Mouse (Mus musculus) MEL (cell line): Measurements from ENCODE around the gene Zfand6. TPM values are rescaled to one million over a fixed set of nuclear protein-coding genes. Genes with fewer than 3 reads are reported as not detected.

Experiments used
- DNase-seq: peaks from one replicate; pipeline ENCODE4 v3.0.0; 2011; ENCODE audit warnings: low read depth, low spot score
- H3K27ac ChIP-seq: 2 replicates; pipeline ENCODE4 v1.5.1; 2012; ENCODE audit warnings: low read depth, mild to moderate bottlenecking, control low read depth, low read length, moderate library complexity; ENCODE audit not compliant: control insufficient read depth
- H3K27me3 ChIP-seq, 2 experiments: fragments of 150-350 bp in 1 of 2; sonication (generic) in 1 of 2; 2 replicates each; pipeline ENCODE4 v1.6.1; 2012; ENCODE audit warnings: low read length in 2 of 2, mild to moderate bottlenecking in 2 of 2, improper control_type of control experiment in 1 of 2, moderate library complexity in 1 of 2; ENCODE audit not compliant: insufficient read depth in 2 of 2, control insufficient read depth in 1 of 2
- H3K36me3 ChIP-seq, 2 experiments: 2 replicates each; pipeline ENCODE4 v1.6.1; 2012 to 2014; ENCODE audit warnings: low read length in 2 of 2, improper control_type of control experiment in 1 of 2, inconsistent platforms in 1 of 2, mild to moderate bottlenecking in 1 of 2; ENCODE audit not compliant: insufficient read depth in 2 of 2, control insufficient read depth in 1 of 2
- H3K4me1 ChIP-seq, 2 experiments: fragments of 150-350 bp in 1 of 2; sonication (generic) in 1 of 2; 2 replicates each; pipeline ENCODE4 v1.6.1; 2012; ENCODE audit warnings: low read length in 2 of 2, improper control_type of control experiment in 1 of 2, mild to moderate bottlenecking in 1 of 2; ENCODE audit not compliant: insufficient read depth in 2 of 2, control insufficient read depth in 1 of 2
- H3K4me3 ChIP-seq, 2 experiments: fragments of 150-350 bp in 1 of 2; sonication (generic) in 1 of 2; 2 replicates each; pipeline ENCODE4 v1.5.1; 2012; ENCODE audit warnings: low read depth in 2 of 2, low read length in 2 of 2, mild to moderate bottlenecking in 2 of 2, moderate library complexity in 2 of 2, control low read depth in 1 of 2, improper control_type of control experiment in 1 of 2; ENCODE audit not compliant: control insufficient read depth in 1 of 2, insufficient read depth in 1 of 2
- H3K79me2 ChIP-seq: 2 replicates; pipeline ENCODE4 v1.6.1; 2012; ENCODE audit warnings: mild to moderate bottlenecking, low read length, moderate library complexity; ENCODE audit not compliant: control insufficient read depth, poor library complexity, insufficient read depth
- H3K9ac ChIP-seq: 2 replicates; pipeline ENCODE4 v1.6.1; 2012; ENCODE audit warnings: low read depth, mild to moderate bottlenecking, control low read depth, low read length, moderate library complexity; ENCODE audit not compliant: control insufficient read depth, poor library complexity, severe bottlenecking
- H3K9me3 ChIP-seq: fragments of 150-350 bp; sonication (generic); replicated peaks from 2 replicates; pipeline ENCODE4 v1.6.1; 2012; ENCODE audit warnings: mild to moderate bottlenecking, low read length, improper control_type of control experiment, moderate library complexity; ENCODE audit not compliant: insufficient read depth
- BHLHE40 ChIP-seq: IDR thresholded peaks from 2 replicates; pipeline ENCODE4 v1.6.1; 2012; ENCODE audit warnings: low read depth, mild to moderate bottlenecking, inconsistent platforms, low read length, improper control_type of control experiment, borderline replicate concordance
- CHD1 ChIP-seq: IDR thresholded peaks from 2 replicates; pipeline ENCODE4 v1.6.1; 2012; ENCODE audit warnings: low read depth, mild to moderate bottlenecking, inconsistent platforms, low read length, improper control_type of control experiment
- CHD2 ChIP-seq: IDR thresholded peaks from 2 replicates; pipeline ENCODE4 v1.6.1; 2011; ENCODE audit warnings: low read length, improper control_type of control experiment
- CTCF ChIP-seq, 3 experiments: IDR thresholded peaks in 2 of 3; conservative IDR thresholded peaks in 1 of 3; 2 replicates each; pipeline ENCODE4 v1.5.1; 2011 to 2012; ENCODE audit warnings: low read length in 3 of 3, low read depth in 2 of 3, mild to moderate bottlenecking in 2 of 3, improper control_type of control experiment in 1 of 3, inconsistent platforms in 1 of 3, mixed read lengths in 1 of 3, moderate library complexity in 1 of 3; ENCODE audit not compliant: control insufficient read depth in 1 of 3, insufficient read depth in 1 of 3, poor library complexity in 1 of 3, severe bottlenecking in 1 of 3
- ELF1 ChIP-seq: IDR thresholded peaks from 2 replicates; pipeline ENCODE4 v1.6.1; 2014; ENCODE audit warnings: low read depth, mild to moderate bottlenecking, inconsistent platforms, low read length, improper control_type of control experiment, moderate library complexity
- GABPA ChIP-seq: IDR thresholded peaks from 2 replicates; pipeline ENCODE4 v1.6.1; 2012; ENCODE audit warnings: low read depth, mild to moderate bottlenecking, inconsistent platforms, low read length, improper control_type of control experiment, moderate library complexity
- GATA1 ChIP-seq: IDR thresholded peaks from 2 replicates; pipeline ENCODE4 v1.6.1; 2011; ENCODE audit warnings: low read depth, low read length, improper control_type of control experiment
- JUND ChIP-seq: IDR thresholded peaks from 2 replicates; pipeline ENCODE4 v1.6.1; 2011; ENCODE audit warnings: low read depth, mild to moderate bottlenecking, improper control_type of control experiment, low read length
- MAFK ChIP-seq: IDR thresholded peaks from 2 replicates; pipeline ENCODE4 v1.6.1; 2011; ENCODE audit warnings: low read depth, mild to moderate bottlenecking, low read length, improper control_type of control experiment, borderline replicate concordance
- MEF2A ChIP-seq: IDR thresholded peaks from 2 replicates; pipeline ENCODE4 v1.6.1; 2014; ENCODE audit warnings: low read depth, mild to moderate bottlenecking, inconsistent platforms, low read length, improper control_type of control experiment; ENCODE audit not compliant: poor library complexity, insufficient replicate concordance, severe bottlenecking; ENCODE audit errors: extremely low read depth
- MXI1 ChIP-seq: IDR thresholded peaks from 2 replicates; pipeline ENCODE4 v1.6.1; 2011; ENCODE audit warnings: mild to moderate bottlenecking, low read depth, low read length, improper control_type of control experiment
- MYC ChIP-seq: IDR thresholded peaks from 2 replicates; pipeline ENCODE4 v1.6.1; 2011; ENCODE audit warnings: low read depth, mild to moderate bottlenecking, low read length, improper control_type of control experiment, moderate library complexity
- NRF1 ChIP-seq: IDR thresholded peaks from 2 replicates; pipeline ENCODE4 v1.6.1; 2014; ENCODE audit warnings: low read depth, mild to moderate bottlenecking, inconsistent platforms, low read length, improper control_type of control experiment, moderate library complexity; ENCODE audit not compliant: poor library complexity, insufficient read depth, severe bottlenecking
- POLR2AphosphoS2 ChIP-seq: IDR thresholded peaks from 2 replicates; pipeline ENCODE4 v1.6.1; 2011; ENCODE audit warnings: low read length, improper control_type of control experiment
- SIN3A ChIP-seq: IDR thresholded peaks from 2 replicates; pipeline ENCODE4 v1.6.1; 2012; ENCODE audit warnings: low read length, improper control_type of control experiment, inconsistent platforms
- SMC3 ChIP-seq: IDR thresholded peaks from 2 replicates; pipeline ENCODE4 v1.6.1; 2011; ENCODE audit warnings: low read depth, low read length, improper control_type of control experiment
- TAL1 ChIP-seq: IDR thresholded peaks from 2 replicates; pipeline ENCODE4 v1.6.1; 2012; ENCODE audit warnings: mild to moderate bottlenecking, inconsistent platforms, low read length, moderate library complexity, mixed read lengths
- UBTF ChIP-seq: IDR thresholded peaks from 2 replicates; pipeline ENCODE4 v1.6.1; 2012; ENCODE audit warnings: low read depth, mild to moderate bottlenecking, inconsistent platforms, low read length, improper control_type of control experiment, moderate library complexity, borderline replicate concordance; ENCODE audit not compliant: insufficient read depth
- USF1 ChIP-seq: IDR thresholded peaks from 2 replicates; pipeline ENCODE4 v1.6.1; 2014; ENCODE audit warnings: low read depth, mild to moderate bottlenecking, inconsistent platforms, low read length, improper control_type of control experiment, moderate library complexity
- USF2 ChIP-seq, 2 experiments: IDR thresholded peaks; 2 replicates each; pipeline ENCODE4 v1.6.1; 2011 to 2012; ENCODE audit warnings: improper control_type of control experiment in 2 of 2, low read length in 2 of 2, borderline replicate concordance in 1 of 2, inconsistent platforms in 1 of 2, low read depth in 1 of 2, mild to moderate bottlenecking in 1 of 2; ENCODE audit not compliant: insufficient read depth in 1 of 2
- ZC3H11A ChIP-seq: IDR thresholded peaks from 2 replicates; pipeline ENCODE4 v1.6.1; 2012; ENCODE audit warnings: low read depth, mild to moderate bottlenecking, inconsistent platforms, low read length, improper control_type of control experiment
- ZKSCAN1 ChIP-seq: IDR thresholded peaks from 2 replicates; pipeline ENCODE4 v1.6.1; 2012; ENCODE audit warnings: low read depth, mild to moderate bottlenecking, inconsistent platforms, low read length, improper control_type of control experiment, moderate library complexity
- ZMIZ1 ChIP-seq: IDR thresholded peaks from 2 replicates; pipeline ENCODE4 v1.6.1; 2012; ENCODE audit warnings: low read depth, mild to moderate bottlenecking, inconsistent platforms, low read length, improper control_type of control experiment, moderate library complexity
- ZNF384 ChIP-seq: IDR thresholded peaks from 2 replicates; pipeline ENCODE4 v1.6.1; 2012; ENCODE audit warnings: low read depth, mild to moderate bottlenecking, inconsistent platforms, low read length, improper control_type of control experiment
- polyA plus RNA-seq, 2 experiments: library from polyadenylated mRNA; stranded (reverse) in 1 of 2; unstranded in 1 of 2; fragments of >175 nt in 1 of 2; fragments of >200 nt in 1 of 2; gene quantifications; 2 replicates each; pipeline versions ENCODE4 v1.2.1 to v1.2.4; 2012; ENCODE audit warnings: low replicate concordance in 2 of 2, low read depth in 1 of 2; ENCODE audit not compliant: insufficient read length in 2 of 2, insufficient read depth in 1 of 2, missing spikeins in 1 of 2
- total RNA-seq: library from RNA; depleted of rRNA; stranded (reverse); fragments of 300-350 nt; gene quantifications from 2 replicates; pipeline ENCODE4 v1.2.3, GENCODE M21; 2012

The Zfand6 gene
- total and polyA plus RNA-seq, 3 experiments, result 20.3 to 315 (median 39.9) TPM

GRCm38 (mm10) chr7:84604501-84604900 is 85.3 kb downstream of the Zfand6 start:
- no peak for DNase-seq
- Histone ChIP-seq H3K4me1 (no peaks in the 10 kb centered on the region), H3K9me3 (no peaks in the 10 kb centered on the region), H3K4me3 (no peak overlapping the region), H3K27ac (no peak overlapping the region), H3K79me2 (no peaks in the 10 kb centered on the region), H3K9ac (no peak overlapping the region), H3K27me3 (no peaks in the 10 kb centered on the region), H3K36me3 (no peaks in the 10 kb centered on the region)
- TF ChIP-seq USF1 (no peak), ZC3H11A (no peak), BHLHE40 (no peak), NRF1 (no peak), MYC (no peak), TAL1 (no peak), CHD1 (no peak), MAFK (no peak), ZMIZ1 (no peak), GABPA (no peak)

DNA sequence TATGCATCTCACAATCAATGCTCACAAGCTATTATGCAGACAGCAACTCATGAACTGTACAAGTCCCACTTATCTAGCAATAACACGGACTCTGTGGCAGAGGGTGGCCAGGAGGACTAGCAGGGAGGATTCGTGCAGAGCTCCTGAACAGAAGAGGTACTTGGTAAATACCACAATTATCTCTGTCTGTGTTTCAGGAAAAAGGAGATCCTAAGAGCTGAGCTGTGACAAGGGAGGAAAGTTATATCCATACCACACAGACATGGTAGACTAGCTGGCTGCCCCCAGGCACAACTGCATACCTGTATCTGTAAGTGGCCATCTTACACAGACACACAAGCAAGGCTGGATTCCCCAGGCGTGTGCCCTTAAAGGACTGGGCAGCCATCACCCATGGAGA is 88.4 kb downstream of the Zfand6 start:
- Histone ChIP-seq H3K4me3 (no peak overlapping the region), H3K36me3 (no peaks in the 10 kb centered on the region), H3K9ac (no peak overlapping the region), H3K4me1 (no peaks in the 10 kb centered on the region), H3K27ac (no peak overlapping the region), H3K79me2 (no peaks in the 10 kb centered on the region), H3K27me3 (no peaks in the 10 kb centered on the region), H3K9me3 (no peaks in the 10 kb centered on the region)
- no peak for DNase-seq
- TF ChIP-seq ZC3H11A (no peak), SMC3 (no peak), ELF1 (no peak), MXI1 (no peak), NRF1 (no peak), GATA1 (no peak), POLR2AphosphoS2 (no peak), USF2 (IDR thresholded peaks at IDR 0.05; ENCODE audit: borderline replicate concordance in 1 of 2, insufficient read depth in 1 of 2, low read depth in 1 of 2, low read length in 2 of 2) (no peak), TAL1 (no peak), JUND (no peak), BHLHE40 (no peak), CHD2 (no peak), UBTF (no peak), ZKSCAN1 (no peak), MEF2A (no peak), ZNF384 (no peak), CTCF (IDR thresholded peaks at IDR 0.05 in 2 of 3, conservative IDR thresholded peaks at IDR 0.05 in 1 of 3; ENCODE audit: control insufficient read depth in 1 of 3, insufficient read depth in 1 of 3, low read depth in 2 of 3, low read length in 3 of 3, poor library complexity in 1 of 3, severe bottlenecking in 1 of 3) (no peak), SIN3A (no peak), CHD1 (no peak)
